Mouse (Mus musculus): ENCODE measurements at regions not wholly inside any gene's neighbourhood (a gene's known extent, or its start where the extent isn't known, plus 50 kb on each side); places are given as distances from the start of the nearest gene placed in this dataset.

- H3K4me3 ChIP-seq (ENCODE audit: low read depth, low read length): no peak overlapping the region
- DNase-seq (ENCODE audit: low spot score): no peak
- no peaks in the 10 kb centered on the region for H3K9me3 ChIP-seq (ENCODE audit: low read length)
- no peaks in the 10 kb centered on the region for H3K27me3 ChIP-seq (replicated peaks; ENCODE audit: insufficient read depth, low read length)
- 58% methylated on average over 7 of the region's 7 CpGs for WGBS
- no peak overlapping the region for H3K9ac ChIP-seq (replicated peaks; ENCODE audit: low read depth)
- H3K4me1 ChIP-seq (ENCODE audit: insufficient read depth, low read depth, low read length): no peaks in the 10 kb centered on the region
- no peak overlapping the region for H3K27ac ChIP-seq (ENCODE audit: low read length)
- TF ChIP-seq EP300 (IDR thresholded peaks at IDR 0.05): no peak
- no peak for TF ChIP-seq CTCF (IDR thresholded peaks at IDR 0.05)
- no peak overlapping the region for H3K4me2 ChIP-seq (replicated peaks; ENCODE audit: low read depth, low read length)
- ATAC-seq: no peak
- H3K36me3 ChIP-seq (ENCODE audit: insufficient read depth, low read length): no peaks in the 10 kb centered on the region
Observed at GRCm38 (mm10) chr13:101895161-101895560, 127.1 kb upstream of the Pik3r1 start.

DNA sequence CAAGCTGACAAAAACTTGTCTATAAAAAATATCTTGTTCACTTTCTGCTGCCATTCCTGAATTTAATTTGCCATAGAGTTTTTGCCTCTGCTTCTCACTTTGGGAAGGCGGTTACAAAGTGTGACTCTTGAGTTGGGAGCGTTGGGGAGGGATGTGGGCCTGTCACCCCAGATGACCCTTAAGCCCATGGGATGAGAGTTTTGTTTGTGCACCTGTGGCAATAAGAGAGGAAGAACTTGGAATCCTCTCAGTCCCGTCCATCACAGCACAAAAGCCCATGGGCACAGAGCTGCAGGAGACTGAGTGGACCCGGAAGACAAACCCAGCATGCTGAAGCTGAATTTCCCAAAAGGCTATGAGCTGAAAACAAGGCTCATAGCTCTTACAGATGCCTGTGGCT, 127.7 kb upstream of the Pik3r1 start:
- Histone ChIP-seq H3K4me2 (replicated peaks; ENCODE audit: low read depth, low read length) (no peak overlapping the region), H3K27ac (ENCODE audit: low read length) (no peak overlapping the region), H3K9ac (replicated peaks; ENCODE audit: low read depth) (no peak overlapping the region), H3K27me3 (replicated peaks; ENCODE audit: insufficient read depth, low read length) (no peaks in the 10 kb centered on the region), H3K4me3 (ENCODE audit: low read depth, low read length) (no peak overlapping the region), H3K4me1 (ENCODE audit: insufficient read depth, low read depth, low read length) (no peaks in the 10 kb centered on the region), H3K36me3 (ENCODE audit: insufficient read depth, low read length) (no peaks in the 10 kb centered on the region), H3K9me3 (ENCODE audit: low read length) (no peaks in the 10 kb centered on the region)
- ATAC-seq (no peak), DNase-seq (ENCODE audit: low spot score) (no peak)
- 78% methylated on average over 4 of the region's 4 CpGs for WGBS
- TF ChIP-seq CTCF (IDR thresholded peaks at IDR 0.05) (no peak), EP300 (IDR thresholded peaks at IDR 0.05) (no peak)

DNA sequence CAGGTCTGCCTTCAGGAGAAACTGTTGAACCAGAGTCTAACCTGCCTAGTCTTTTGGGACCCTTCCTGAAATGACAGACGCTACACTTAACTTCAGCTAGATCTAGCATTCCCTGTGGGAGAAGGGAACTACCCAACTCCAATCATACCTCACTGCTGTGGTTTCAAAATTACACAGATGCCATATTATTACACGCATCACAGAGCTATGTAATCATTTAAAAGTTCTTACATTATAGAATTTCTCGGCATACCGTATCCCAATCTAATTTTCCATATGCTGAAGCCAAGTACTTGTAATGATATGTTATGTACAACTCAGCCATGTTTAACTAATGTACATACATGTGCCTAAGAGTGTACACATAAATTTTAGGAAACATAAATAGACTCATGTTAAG, 128.9 kb upstream of the Pik3r1 start:
- Histone ChIP-seq H3K9me3 (ENCODE audit: low read length) (no peaks in the 10 kb centered on the region), H3K4me1 (ENCODE audit: insufficient read depth, low read depth, low read length) (no peaks in the 10 kb centered on the region), H3K27ac (ENCODE audit: low read length) (no peak overlapping the region), H3K9ac (replicated peaks; ENCODE audit: low read depth) (no peak overlapping the region), H3K4me3 (ENCODE audit: low read depth, low read length) (no peak overlapping the region), H3K4me2 (replicated peaks; ENCODE audit: low read depth, low read length) (no peak overlapping the region), H3K36me3 (ENCODE audit: insufficient read depth, low read length) (no peaks in the 10 kb centered on the region), H3K27me3 (replicated peaks; ENCODE audit: insufficient read depth, low read length) (no peaks in the 10 kb centered on the region)
- ATAC-seq (no peak), DNase-seq (ENCODE audit: low spot score) (no peak)
- 91% methylated on average over 4 of the region's 4 CpGs for WGBS
- TF ChIP-seq EP300 (IDR thresholded peaks at IDR 0.05) (no peak), CTCF (IDR thresholded peaks at IDR 0.05) (no peak)

DNA sequence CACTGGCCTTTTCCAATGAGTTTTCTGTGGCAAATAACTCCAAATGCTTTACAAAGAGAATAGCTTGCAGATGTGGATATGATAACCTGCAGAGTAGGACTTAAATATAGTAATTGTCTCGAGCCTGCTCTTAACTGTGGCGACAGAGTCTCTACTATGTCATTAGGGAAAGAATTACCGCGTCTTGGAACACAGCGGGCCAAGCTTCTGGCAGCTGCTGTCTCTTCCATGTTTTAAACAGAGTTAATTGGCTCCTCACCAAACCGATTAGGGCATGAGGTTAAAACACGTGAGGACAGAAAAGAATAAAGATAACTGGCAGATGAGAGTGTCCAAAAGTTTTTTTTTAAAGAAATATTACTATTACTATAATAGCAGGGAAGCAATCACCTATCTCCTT, 134.2 kb upstream of the Pik3r1 start:
- Histone ChIP-seq H3K9me3 (ENCODE audit: low read length) (no peaks in the 10 kb centered on the region), H3K36me3 (ENCODE audit: insufficient read depth, low read length) (no peaks in the 10 kb centered on the region), H3K4me1 (ENCODE audit: insufficient read depth, low read depth, low read length) (no peaks in the 10 kb centered on the region), H3K27me3 (replicated peaks; ENCODE audit: insufficient read depth, low read length) (no peaks in the 10 kb centered on the region), H3K9ac (replicated peaks; ENCODE audit: low read depth) (no peak overlapping the region), H3K4me3 (ENCODE audit: low read depth, low read length) (no peak overlapping the region), H3K27ac (ENCODE audit: low read length) (no peak overlapping the region), H3K4me2 (replicated peaks; ENCODE audit: low read depth, low read length) (no peak overlapping the region)
- DNase-seq (ENCODE audit: low spot score) (no peak), ATAC-seq (no peak)
- TF ChIP-seq EP300 (IDR thresholded peaks at IDR 0.05) (no peak), CTCF (IDR thresholded peaks at IDR 0.05) (no peak)
- 63% methylated on average over 7 of the region's 7 CpGs for WGBS

- no peak overlapping the region for H3K4me2 ChIP-seq (replicated peaks; ENCODE audit: low read depth, low read length)
- ATAC-seq (peak; percentile 62), DNase-seq (ENCODE audit: low spot score) (peak; percentile 54)
- no peak overlapping the region for H3K9ac ChIP-seq (replicated peaks; ENCODE audit: low read depth)
- H3K27me3 ChIP-seq (replicated peaks; ENCODE audit: insufficient read depth, low read length): no peaks in the 10 kb centered on the region
- no peaks in the 10 kb centered on the region for H3K36me3 ChIP-seq (ENCODE audit: insufficient read depth, low read length)
- TF ChIP-seq EP300 (IDR thresholded peaks at IDR 0.05) (no peak), CTCF (IDR thresholded peaks at IDR 0.05) (no peak)
- no peak overlapping the region for H3K27ac ChIP-seq (ENCODE audit: low read length)
- H3K4me3 ChIP-seq (ENCODE audit: low read depth, low read length): no peak overlapping the region
- H3K4me1 ChIP-seq (ENCODE audit: insufficient read depth, low read depth, low read length): no peaks in the 10 kb centered on the region
- WGBS: 77% methylated on average over 7 of the region's 7 CpGs
- no peaks in the 10 kb centered on the region for H3K9me3 ChIP-seq (ENCODE audit: low read length)
Observed at GRCm38 (mm10) chr13:101905909-101906676, 138.1 kb upstream of the Pik3r1 start.

DNA sequence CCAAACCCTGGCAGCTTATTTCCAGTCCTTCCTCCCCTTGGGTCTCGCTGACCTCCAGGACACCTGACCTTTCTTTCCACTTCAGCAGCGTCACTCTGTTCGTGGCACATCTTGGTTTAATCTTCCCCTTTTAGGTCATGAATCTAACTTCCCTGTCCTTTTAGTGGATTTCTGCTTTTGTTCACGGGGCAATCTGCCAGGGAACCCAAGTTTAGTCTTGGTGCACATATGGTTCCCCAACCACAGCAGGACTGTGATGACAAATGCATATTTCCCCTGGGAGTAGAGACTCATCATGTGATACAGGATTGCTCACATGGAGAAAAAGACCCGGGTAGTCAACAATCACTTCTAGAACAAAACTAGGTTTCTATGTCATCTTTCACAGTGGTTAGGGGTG, 141.0 kb upstream of the Pik3r1 start:
- TF ChIP-seq EP300 (IDR thresholded peaks at IDR 0.05) (no peak), CTCF (IDR thresholded peaks at IDR 0.05) (no peak)
- Histone ChIP-seq H3K9me3 (ENCODE audit: low read length) (no peaks in the 10 kb centered on the region), H3K4me3 (ENCODE audit: low read depth, low read length) (no peak overlapping the region), H3K27me3 (replicated peaks; ENCODE audit: insufficient read depth, low read length) (no peaks in the 10 kb centered on the region), H3K4me1 (ENCODE audit: insufficient read depth, low read depth, low read length) (no peaks in the 10 kb centered on the region), H3K27ac (ENCODE audit: low read length) (no peak overlapping the region), H3K9ac (replicated peaks; ENCODE audit: low read depth) (no peak overlapping the region), H3K4me2 (replicated peaks; ENCODE audit: low read depth, low read length) (no peak overlapping the region), H3K36me3 (ENCODE audit: insufficient read depth, low read length) (no peaks in the 10 kb centered on the region)
- ATAC-seq (0 out of 2 replicates have a peak, but pooled peaks have one; percentile 21), DNase-seq (ENCODE audit: low spot score) (no peak)
- 68% methylated on average over 5 of the region's 5 CpGs for WGBS
